Mouse (Mus musculus) c-Kit-positive CD71-negative TER-119-negative erythroid progenitor cells, embryonic 14.5 days (primary cell): Measurements from ENCODE around the gene Zfp141.

Experiments
- DNase-seq: peaks from one replicate; pipeline ENCODE4 v3.0.0-alpha.2; 2013; ENCODE audit warnings: low read depth

The Zfp141 gene

GRCm38 (mm10) chr7:42505588-42505987 lies at the start of gene Zfp141:
TSS of gene Zfp141 (minus strand) at chr7:42505740.
- peak; percentile 67 for DNase-seq

GRCm38 (mm10) chr7:42551766-42552165 lies 46.2 kb upstream of the Zfp141 start:
- no peak for DNase-seq

- no peak for DNase-seq
Measured at GRCm38 (mm10) chr7:42505186-42505585, 354 bp downstream of the Zfp141 start.

GRCm38 (mm10) chr7:42498248-42498647 lies 7.3 kb downstream of the Zfp141 start:
- DNase-seq: no peak

GRCm38 (mm10) chr7:42497356-42497755 lies 8.2 kb downstream of the Zfp141 start:
- no peak for DNase-seq

- DNase-seq: no peak
Measured at GRCm38 (mm10) chr7:42496202-42496601, 9.3 kb downstream of the Zfp141 start.

GRCm38 (mm10) chr7:42490859-42491258 lies 14.7 kb downstream of the Zfp141 start:
- DNase-seq: no peak

GRCm38 (mm10) chr7:42490358-42490757 lies 15.2 kb downstream of the Zfp141 start:
- no peak for DNase-seq

GRCm38 (mm10) chr7:42454640-42455039 lies 50.9 kb downstream of the Zfp141 start:
- no peak for DNase-seq

GRCm38 (mm10) chr7:42450618-42451017 lies 54.9 kb downstream of the Zfp141 start:
- DNase-seq: peak; percentile 8

GRCm38 (mm10) chr7:42447850-42448249 lies 57.7 kb downstream of the Zfp141 start, which contains the start of gene 4933421I07Rik:
TSS of gene 4933421I07Rik (minus strand) at chr7:42448120.
- no peak for DNase-seq

GRCm38 (mm10) chr7:42447352-42447751 lies 58.2 kb downstream of the Zfp141 start:
- DNase-seq: no peak
